Mouse (Mus musculus) midbrain, embryonic 10.5 days (tissue): ENCODE results near the gene A730049H05Rik. TPM values are rescaled to one million over a fixed set of nuclear protein-coding genes. Genes with fewer than 3 reads are reported as not detected.

Source experiments
- DNase-seq: peaks from one replicate; pipeline ENCODE4 v3.0.0-alpha.2; 2017; ENCODE audit warnings: low spot score
- H3K27ac ChIP-seq: fragments of 300-500 bp; sonication (generic); replicated peaks from 2 replicates; pipeline ENCODE4 v1.5.1; 2016; ENCODE audit warnings: mild to moderate bottlenecking
- H3K27me3 ChIP-seq: fragments of 300-500 bp; sonication (generic); 2 replicates; pipeline ENCODE4 v1.6.1; 2016; ENCODE audit warnings: low read depth, mild to moderate bottlenecking; ENCODE audit not compliant: poor library complexity, severe bottlenecking
- H3K36me3 ChIP-seq: fragments of 300-500 bp; sonication (generic); 2 replicates; pipeline ENCODE4 v1.6.1; 2016; ENCODE audit warnings: mild to moderate bottlenecking, moderate library complexity
- H3K4me1 ChIP-seq: fragments of 300-500 bp; sonication (generic); 2 replicates; pipeline ENCODE4 v1.6.1; 2016
- H3K4me3 ChIP-seq: fragments of 300-500 bp; sonication (generic); 2 replicates; pipeline ENCODE4 v1.5.1; 2016; ENCODE audit warnings: mild to moderate bottlenecking, moderate library complexity
- H3K9me3 ChIP-seq: fragments of 300-500 bp; sonication (generic); replicated peaks from 2 replicates; pipeline ENCODE4 v1.6.1; 2016; ENCODE audit warnings: mild to moderate bottlenecking
- WGBS: fragments of 180-500 bp; shearing (Covaris S2); methylation state at CpG from one replicate; pipeline ENCODE4 v1.1.7; 2016; 5-methylcytosine and 5-hydroxymethylcytosine counted together
- polyA plus RNA-seq: library from polyadenylated mRNA; unstranded; fragments of >200 nt; fragmentation: Nextera tagmentation; extraction: Ambion mirVana; gene quantifications from 2 replicates; pipeline ENCODE4 v1.2.1, GENCODE M21; 2016

Gene A730049H05Rik
- polyA plus RNA-seq, 1 experiment from 2014 or later: 1.5 TPM

DNA sequence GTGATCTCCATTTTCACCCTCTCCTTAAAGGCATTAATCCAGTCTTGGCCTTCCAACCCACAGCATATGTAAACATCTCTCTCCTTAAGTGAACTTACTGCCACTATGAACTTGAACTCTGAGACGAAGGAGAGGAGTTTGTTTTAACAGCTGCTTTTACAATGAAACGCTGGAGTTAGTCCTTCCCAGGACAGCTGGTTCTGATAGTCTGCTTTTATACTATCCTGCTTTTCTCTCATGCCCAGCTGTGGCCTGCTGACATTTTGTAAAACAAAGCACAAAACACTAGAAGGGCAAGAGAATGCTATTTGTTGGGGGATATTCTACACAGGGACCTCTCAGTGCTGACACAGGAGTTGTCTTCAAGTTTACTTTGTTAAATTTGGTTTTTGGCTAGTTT lies 25.7 kb downstream of the A730049H05Rik start:
- Histone ChIP-seq H3K36me3 (no peaks in the 10 kb centered on the region), H3K4me3 (no peak overlapping the region), H3K4me1 (peaks cover 12% of the 10 kb centered on the region), H3K27ac (no peak overlapping the region), H3K9me3 (no peaks in the 10 kb centered on the region), H3K27me3 (no peaks in the 10 kb centered on the region)
- no peak for DNase-seq
- WGBS: 13% methylated on average over 2 of the region's 2 CpGs

DNA sequence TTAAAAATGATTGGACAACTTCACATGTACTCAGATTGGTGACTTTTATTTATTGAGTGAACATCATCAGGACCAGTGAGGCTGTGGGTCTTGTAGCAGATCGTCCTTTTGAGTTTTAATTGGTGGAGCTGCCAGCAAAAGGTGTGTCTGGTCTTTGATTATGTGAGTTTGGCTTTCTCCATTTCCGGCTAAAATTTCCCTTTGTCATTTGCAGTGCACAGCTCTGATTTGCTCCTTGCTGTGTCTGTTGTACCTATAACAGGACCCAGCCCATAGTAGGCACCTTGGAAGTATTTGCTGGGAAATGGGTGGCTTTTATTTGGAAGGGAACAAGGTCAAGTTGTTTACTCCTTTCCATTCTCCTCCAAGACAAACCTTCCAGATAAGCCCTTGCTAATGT lies 27.2 kb downstream of the A730049H05Rik start:
- Histone ChIP-seq H3K36me3 (no peaks in the 10 kb centered on the region), H3K4me3 (no peak overlapping the region), H3K4me1 (peaks cover 12% of the 10 kb centered on the region), H3K27ac (no peak overlapping the region), H3K27me3 (no peaks in the 10 kb centered on the region), H3K9me3 (no peaks in the 10 kb centered on the region)
- no peak for DNase-seq
- 93% methylated on average over 2 of the region's 2 CpGs for WGBS

DNA sequence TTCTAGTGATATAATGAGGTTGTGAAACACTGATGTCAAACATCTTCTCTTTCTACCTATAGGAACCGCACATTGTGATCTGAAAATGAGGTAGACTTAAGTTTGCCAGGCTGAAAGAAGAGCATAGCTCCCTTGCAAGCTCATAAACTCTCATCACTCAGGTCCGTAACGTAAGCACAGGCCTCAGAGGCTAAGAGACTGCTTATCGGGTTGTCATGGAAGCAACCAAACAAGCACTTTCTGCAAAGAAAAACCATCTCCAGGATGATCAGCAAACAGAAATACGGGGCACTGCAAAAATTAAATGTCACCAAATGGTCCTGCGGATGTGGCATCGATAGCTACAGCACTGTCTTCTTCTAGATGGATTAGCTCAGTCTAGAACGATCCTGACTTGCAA lies 29.6 kb downstream of the A730049H05Rik start:
- peaks cover 16% of the 10 kb centered on the region for H3K4me1 ChIP-seq
- no peaks in the 10 kb centered on the region for H3K36me3 ChIP-seq
- WGBS: 91% methylated on average over 8 of the region's 8 CpGs
- no peak for DNase-seq
- no peaks in the 10 kb centered on the region for H3K27me3 ChIP-seq
- H3K27ac ChIP-seq: no peak overlapping the region
- no peaks in the 10 kb centered on the region for H3K9me3 ChIP-seq
- no peak overlapping the region for H3K4me3 ChIP-seq

DNA sequence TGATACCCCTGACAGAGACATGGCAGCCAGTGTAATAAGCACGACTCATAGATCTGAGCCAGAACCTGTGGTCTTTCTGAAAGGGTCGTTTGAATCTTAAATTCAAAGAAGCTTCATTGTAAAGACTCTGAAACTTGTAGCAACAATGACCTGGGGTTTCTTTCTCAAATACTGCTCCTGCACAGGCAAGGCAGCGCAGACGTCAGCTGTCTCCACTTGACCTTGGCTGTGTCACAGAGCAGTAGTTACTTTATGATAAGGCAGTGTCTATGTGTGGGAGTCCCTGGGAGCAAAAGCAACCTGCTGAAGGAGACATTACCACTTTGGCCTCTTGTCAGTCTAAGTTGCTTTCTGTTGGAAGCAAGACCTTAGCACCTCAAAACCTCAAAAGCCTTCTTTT lies 30.3 kb downstream of the A730049H05Rik start:
- H3K36me3 ChIP-seq: no peaks in the 10 kb centered on the region
- no peak for DNase-seq

DNA sequence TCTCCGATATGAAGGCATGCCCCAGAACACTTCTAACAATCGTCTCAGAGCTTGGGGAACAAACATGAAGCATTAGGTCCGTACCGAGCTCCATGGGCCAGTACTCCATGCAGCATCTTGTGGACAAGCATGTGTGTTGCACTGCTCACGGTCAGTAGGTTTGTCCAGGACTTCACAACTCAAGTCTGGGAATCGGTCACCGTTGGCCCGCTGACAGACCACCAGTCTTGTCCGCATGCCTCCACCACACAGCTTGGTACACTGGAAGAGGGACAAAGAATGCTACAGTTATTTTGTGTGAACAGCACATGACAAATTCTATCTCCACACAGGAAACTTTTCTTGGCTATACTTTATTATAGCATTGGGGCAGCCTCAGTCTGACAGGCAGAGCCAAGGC lies 32.9 kb downstream of the A730049H05Rik start:
- H3K27ac ChIP-seq: no peak overlapping the region

More for the DNA sequence above, 30.3 kb downstream of the A730049H05Rik start:
- no peak overlapping the region for H3K27ac ChIP-seq
- no peak overlapping the region for H3K4me3 ChIP-seq
- no peaks in the 10 kb centered on the region for H3K9me3 ChIP-seq
- H3K27me3 ChIP-seq: no peaks in the 10 kb centered on the region
- 67% methylated on average over 4 of the region's 4 CpGs for WGBS
- peaks cover 13% of the 10 kb centered on the region for H3K4me1 ChIP-seq

DNA sequence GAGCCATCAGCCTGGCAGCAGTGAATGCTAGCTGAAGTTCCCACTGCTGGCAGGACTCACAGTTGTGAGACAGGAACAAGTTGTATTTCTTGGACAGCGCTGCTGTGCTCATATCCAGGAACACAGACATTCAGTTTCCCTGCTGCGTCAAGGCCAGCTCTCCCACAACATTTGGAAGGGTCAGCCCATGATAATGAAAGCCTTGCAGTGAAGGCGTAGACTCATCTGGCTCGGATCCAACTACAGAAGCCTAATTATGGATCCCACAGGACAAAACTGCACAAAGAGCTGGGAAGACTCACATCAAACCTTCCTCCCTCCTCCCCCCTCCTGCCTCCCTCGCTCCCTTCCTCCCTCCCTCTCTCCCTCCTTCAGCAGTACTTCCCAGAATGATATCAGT lies 34.0 kb downstream of the A730049H05Rik start:
- Histone ChIP-seq H3K9me3 (no peaks in the 10 kb centered on the region), H3K36me3 (no peaks in the 10 kb centered on the region), H3K4me1 (peaks cover 11% of the 10 kb centered on the region), H3K27me3 (no peaks in the 10 kb centered on the region), H3K27ac (no peak overlapping the region), H3K4me3 (no peak overlapping the region)
- 81% methylated on average over 5 of the region's 5 CpGs for WGBS
- DNase-seq: no peak

More for the DNA sequence above, 32.9 kb downstream of the A730049H05Rik start:
- H3K9me3 ChIP-seq: no peaks in the 10 kb centered on the region
- peaks cover 11% of the 10 kb centered on the region for H3K4me1 ChIP-seq
- no peak for DNase-seq
- no peaks in the 10 kb centered on the region for H3K27me3 ChIP-seq
- H3K4me3 ChIP-seq: no peak overlapping the region
- WGBS: 93% methylated on average over 9 of the region's 9 CpGs
- H3K36me3 ChIP-seq: no peaks in the 10 kb centered on the region

DNA sequence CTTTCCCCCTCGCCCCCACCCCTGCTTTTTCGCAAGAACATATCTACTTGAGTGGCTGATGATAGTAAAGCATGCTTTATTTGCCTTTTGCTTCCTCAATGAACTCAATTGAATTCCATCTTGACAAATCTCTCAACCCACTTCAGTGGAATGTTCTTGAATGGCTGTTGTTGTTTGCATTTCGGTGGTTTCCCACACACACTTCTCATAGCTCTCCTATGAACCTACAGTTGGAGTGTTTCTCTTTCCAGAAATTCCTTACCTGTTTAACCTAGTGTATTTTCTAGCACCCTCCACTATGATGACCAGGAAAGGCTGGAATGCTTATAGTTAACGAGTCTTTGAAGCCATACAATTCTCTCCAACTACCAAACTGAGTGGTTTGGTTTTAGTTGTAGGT lies 38.6 kb downstream of the A730049H05Rik start:
- no peak for DNase-seq
- no peaks in the 10 kb centered on the region; the same call in 1 of the 2 replicates for H3K36me3 ChIP-seq
- H3K9me3 ChIP-seq: no peaks in the 10 kb centered on the region
- H3K4me3 ChIP-seq: no peak overlapping the region
- no peaks in the 10 kb centered on the region for H3K27me3 ChIP-seq
- H3K4me1 ChIP-seq: peaks cover 8% of the 10 kb centered on the region; the same call in 1 of the 2 replicates
- no peak overlapping the region for H3K27ac ChIP-seq
- 88% methylated on average over 4 of the region's 4 CpGs for WGBS

DNA sequence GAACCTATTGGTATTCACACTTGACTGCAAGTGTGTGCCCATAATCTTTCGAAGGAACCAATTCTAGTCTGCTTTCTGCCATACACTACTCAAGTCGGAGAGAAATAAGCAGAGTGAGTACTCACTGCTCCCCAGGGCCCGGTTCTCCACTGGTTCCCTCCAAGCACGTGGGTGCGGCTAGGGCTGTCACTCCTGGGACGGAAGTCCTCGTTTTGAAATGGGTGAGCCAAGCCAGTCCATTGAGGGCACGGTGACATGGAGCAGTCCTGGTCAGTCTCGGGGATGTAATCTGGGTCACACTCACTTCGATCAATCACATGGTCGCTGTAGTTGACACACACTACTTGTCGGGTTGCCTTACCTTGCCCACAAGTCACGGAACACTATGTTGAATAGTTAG lies 41.5 kb downstream of the A730049H05Rik start:
- H3K27ac ChIP-seq: no peak overlapping the region
- 92% methylated on average over 13 of the region's 13 CpGs for WGBS
- H3K27me3 ChIP-seq: no peaks in the 10 kb centered on the region
- H3K36me3 ChIP-seq: no peaks in the 10 kb centered on the region; the same call in 1 of the 2 replicates
- no peak for DNase-seq
- no peaks in the 10 kb centered on the region for H3K9me3 ChIP-seq
- 0 out of 2 replicates have a peak, but pooled peaks cover 3% of the 10 kb centered on the region for H3K4me1 ChIP-seq
- H3K4me3 ChIP-seq: no peak overlapping the region

DNA sequence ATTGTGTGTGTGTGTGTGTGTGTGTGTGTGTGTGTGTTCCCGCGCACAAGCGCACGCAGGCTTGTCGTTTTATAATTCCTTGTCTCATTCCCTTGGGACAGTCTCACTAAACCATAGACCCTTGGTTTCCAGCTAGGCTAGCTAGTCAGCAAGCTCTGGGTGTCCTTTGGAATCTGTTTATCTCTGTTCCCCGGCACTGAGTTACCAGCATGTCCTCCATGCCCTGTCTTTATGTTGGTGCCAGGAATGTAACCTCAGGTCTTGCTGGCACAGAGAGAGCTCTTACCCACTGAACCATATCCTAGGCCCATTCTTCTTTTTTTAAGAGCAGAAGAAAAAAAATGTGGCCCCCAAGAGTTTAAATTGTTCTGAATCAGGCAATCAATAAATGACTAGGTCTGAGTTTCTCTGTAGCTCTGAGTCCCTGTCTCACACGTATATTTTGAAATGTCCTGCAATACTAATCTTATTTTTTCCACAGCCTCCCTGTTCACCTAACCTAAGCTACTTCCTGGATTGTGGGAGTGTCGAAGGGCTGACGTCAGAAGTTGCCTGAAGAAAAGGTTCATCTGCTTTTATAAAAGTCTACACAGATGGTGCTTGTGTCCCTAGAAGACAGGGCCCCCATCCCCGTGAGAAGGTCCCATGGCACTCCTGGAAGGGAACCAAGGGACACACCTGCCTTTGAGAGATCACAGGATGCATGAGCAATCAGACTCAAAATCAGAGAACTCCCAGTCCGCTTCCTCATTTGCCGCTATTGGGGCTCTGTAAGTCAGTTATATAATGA lies 42.6 kb downstream of the A730049H05Rik start:
- no peaks in the 10 kb centered on the region for H3K27me3 ChIP-seq
- H3K4me3 ChIP-seq: no peak overlapping the region
- no peaks in the 10 kb centered on the region; the same call in 1 of the 2 replicates for H3K36me3 ChIP-seq
- DNase-seq: no peak
- WGBS: 87% methylated on average over 12 of the region's 12 CpGs
- H3K27ac ChIP-seq: no peak overlapping the region
- 0 out of 2 replicates have a peak, but pooled peaks cover 3% of the 10 kb centered on the region for H3K4me1 ChIP-seq
- no peaks in the 10 kb centered on the region for H3K9me3 ChIP-seq

DNA sequence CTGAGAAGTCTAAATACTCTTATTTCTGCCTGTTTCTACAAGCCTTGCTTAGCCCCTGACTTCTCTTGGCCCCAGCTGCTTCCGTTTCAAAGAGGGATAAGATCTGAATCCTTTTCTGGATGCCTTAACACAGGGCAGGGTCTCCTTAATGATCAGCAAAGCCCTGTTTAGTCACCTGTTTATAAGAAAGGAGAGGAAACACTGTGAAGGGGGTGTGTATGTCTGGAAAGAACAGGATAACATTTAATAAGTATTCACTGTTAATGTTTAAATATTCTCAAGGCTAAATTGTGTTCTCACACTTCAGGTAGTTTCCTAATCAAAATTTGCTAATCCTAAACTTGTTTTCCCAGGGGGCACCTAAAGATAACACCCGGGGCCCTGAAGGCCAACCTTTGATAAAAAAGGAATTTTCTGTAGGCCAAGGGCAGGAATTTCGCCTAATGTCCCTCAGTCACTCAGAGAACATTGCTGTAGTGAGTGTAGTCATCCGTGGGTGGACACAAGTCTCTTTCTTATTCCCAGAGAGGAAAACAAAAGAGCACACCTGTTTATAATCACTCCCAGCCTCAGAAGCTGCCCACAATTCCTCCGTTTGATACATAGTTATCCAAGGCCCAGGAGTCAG lies 44.1 kb downstream of the A730049H05Rik start:
- H3K27me3 ChIP-seq: no peaks in the 10 kb centered on the region
- no peaks in the 10 kb centered on the region for H3K4me1 ChIP-seq
- DNase-seq: no peak
- H3K27ac ChIP-seq: no peak overlapping the region
- H3K4me3 ChIP-seq: no peak overlapping the region
- no peaks in the 10 kb centered on the region; the same call in 1 of the 2 replicates for H3K36me3 ChIP-seq
- no peaks in the 10 kb centered on the region for H3K9me3 ChIP-seq
- WGBS: 80% methylated on average over 5 of the region's 5 CpGs

DNA sequence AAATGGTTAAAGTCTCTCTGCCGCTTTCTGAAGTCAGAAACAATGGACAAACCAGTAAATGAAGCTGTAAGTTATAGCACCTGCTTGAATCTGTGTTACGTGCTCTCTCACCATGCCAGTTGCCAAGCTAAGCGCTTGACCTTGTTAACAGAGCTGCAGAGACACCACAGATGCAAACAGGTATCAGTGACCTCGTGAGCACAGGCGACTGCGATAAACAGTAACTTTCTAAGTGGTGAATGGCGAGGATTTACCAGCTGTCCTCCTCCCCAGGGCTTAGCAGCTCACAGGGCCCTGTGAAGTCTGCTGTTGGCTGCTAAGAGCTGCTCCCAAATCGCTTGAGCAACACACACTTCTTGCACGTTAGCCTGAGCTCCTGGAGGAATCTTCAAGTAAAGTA lies 46.3 kb downstream of the A730049H05Rik start:
- no peaks in the 10 kb centered on the region for H3K9me3 ChIP-seq
- no peaks in the 10 kb centered on the region for H3K27me3 ChIP-seq
- H3K4me3 ChIP-seq: no peak overlapping the region
- no peaks in the 10 kb centered on the region; the same call in 1 of the 2 replicates for H3K36me3 ChIP-seq
- H3K4me1 ChIP-seq: no peaks in the 10 kb centered on the region
- WGBS: 75% methylated on average over 9 of the region's 9 CpGs
- DNase-seq: no peak
- no peak overlapping the region for H3K27ac ChIP-seq

DNA sequence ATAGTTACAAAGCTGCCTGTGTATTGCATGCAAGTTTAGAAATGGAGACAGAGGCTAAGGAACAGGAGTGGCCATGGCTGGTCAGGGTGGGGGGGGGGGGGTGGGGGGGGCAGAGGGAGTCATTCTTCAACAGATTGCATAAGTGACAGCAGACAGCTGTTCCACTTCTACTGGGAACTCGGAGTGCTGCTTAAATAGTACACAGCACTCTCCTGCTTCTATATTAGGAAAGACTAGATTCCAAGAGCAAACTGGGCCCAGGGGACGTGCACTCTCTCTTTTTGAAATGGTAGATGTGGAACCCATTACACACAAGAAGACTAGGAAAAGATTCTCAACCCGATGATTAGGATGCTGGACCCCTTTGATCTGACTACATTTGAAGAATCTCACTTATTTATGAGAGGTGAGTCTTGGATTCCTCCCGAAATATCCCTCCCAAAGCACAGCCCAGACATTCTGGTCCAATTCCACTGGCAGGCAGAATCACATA lies 52.9 kb downstream of the A730049H05Rik start, which contains the start of gene Gm15737:
Gm15737 (plus strand) TSS at position 269 of the 493 bp plus-strand sequence.
- H3K4me1 ChIP-seq: peaks cover 13% of the 10 kb centered on the region
- no peaks in the 10 kb centered on the region; the same call in 1 of the 2 replicates for H3K36me3 ChIP-seq
- no peak within 1 kb of the TSS for H3K27ac ChIP-seq
- 77% methylated on average over 4 of the region's 4 CpGs for WGBS
- H3K27me3 ChIP-seq: no peaks in the 10 kb centered on the region
- no peak within 1 kb of the TSS for H3K4me3 ChIP-seq
- H3K9me3 ChIP-seq: no peaks in the 10 kb centered on the region
- no peak for DNase-seq
